Mouse (Mus musculus) lung, postnatal 10 days (tissue): Measurements from ENCODE around the gene Gm26657.

Experiments
- DNase-seq: peaks from one replicate; pipeline ENCODE4 v3.0.0; 2021

Gm26657 gene

DNA sequence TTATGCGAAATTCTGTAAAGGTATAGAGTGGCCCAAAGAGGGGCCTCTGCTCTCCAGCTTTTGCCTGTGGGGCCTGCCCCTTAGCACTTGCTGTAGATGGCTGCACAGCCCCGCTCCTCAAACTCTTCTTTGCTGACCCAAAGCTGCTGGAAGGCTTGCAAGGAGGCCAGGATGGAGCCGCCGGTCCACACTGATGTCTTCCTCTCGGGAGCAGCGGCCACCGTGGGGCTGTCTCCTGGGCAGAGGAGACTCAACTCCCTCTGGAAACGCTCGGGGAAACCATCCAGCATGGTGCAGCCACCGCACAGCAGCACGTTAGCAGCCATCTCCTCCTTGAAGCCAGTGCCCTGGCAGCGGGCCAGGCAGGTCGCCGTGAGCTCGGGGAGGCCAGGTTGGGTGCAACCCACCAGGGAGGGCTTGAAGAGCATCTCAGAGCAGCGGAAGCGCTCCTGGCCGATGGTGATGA lies at the start of gene Gm26657:
TSS of gene Gm26657 (plus strand) at position 51 of the 466 bp plus-strand sequence.
- DNase-seq: no peak

DNA sequence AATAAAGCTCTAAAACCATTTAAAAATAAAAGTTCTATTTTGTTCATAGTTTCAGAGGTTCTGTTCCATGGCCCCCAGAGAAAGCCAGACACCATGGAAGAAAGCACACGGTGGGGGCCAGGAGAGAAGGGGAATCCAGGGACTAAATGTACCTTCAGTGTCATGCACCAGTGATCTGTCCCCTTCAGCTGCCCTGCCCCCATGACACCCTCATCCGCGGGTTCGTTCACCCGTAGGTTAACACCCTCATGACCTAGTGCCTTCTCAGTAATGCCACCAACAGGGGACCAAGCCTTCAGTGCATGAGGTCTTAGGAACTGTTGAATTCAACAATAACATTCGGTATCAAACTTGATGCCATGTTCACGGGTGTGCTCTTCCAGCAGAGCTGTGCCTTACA lies 43.5 kb upstream of the Gm26657 start:
- no peak for DNase-seq

DNA sequence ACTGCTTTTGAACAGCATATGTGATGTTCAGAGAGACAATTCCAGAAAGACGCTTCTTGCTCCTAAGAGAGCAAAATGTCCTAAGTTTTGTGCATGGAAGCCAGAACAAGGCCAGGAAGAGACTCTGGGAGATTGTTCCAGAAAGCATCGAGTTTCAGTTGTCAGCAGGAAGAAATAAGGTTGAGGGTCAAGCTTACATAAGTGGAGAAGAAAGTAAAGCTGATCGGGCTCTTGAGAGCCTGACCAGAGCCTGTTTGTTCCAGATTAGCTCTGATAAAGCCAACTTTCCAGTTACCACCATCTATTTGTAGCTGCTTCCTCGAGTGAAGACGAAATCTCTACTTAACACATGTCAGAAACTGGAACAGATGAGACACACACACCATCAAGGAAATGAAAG lies 41.2 kb upstream of the Gm26657 start:
- DNase-seq: no peak

DNA sequence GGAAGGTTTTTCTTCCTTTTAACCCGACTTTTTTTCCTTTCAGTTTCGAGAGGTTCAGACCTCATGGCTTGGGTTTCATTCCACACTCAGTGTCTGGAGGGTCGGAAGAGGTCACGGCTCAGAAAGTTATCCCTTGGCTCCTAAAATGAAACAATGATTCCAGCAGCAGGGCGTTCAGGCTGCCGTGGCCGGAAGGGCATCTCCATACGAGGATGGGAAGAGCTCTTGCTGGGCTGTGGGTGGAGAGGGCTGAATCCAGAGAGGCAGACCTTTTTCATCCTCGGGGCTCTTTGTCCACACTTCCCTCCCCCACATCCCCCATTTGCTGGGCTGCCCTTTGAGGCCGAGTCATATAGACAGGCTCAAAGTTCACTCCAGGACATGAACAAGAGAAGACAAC lies 37.6 kb upstream of the Gm26657 start:
- DNase-seq: no peak

DNA sequence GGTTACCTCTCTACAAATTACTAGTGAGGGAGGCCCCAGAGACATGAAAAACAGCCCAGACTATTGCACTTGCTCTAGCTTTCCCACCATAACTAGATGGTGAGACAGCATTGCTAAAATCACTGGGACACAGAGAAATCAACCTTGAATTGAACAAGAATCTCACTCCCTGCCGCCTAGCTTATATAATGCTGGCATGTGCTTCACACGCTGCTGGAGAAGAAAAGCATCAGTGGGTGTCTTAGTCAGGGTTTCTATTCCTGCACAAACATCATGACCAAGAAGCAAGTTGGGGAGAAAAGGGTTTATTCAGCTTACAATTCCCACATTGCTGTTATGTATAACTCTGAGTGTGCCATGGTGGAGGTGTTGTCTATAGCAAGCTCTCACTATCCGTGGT lies 26.7 kb upstream of the Gm26657 start:
- no peak for DNase-seq

DNA sequence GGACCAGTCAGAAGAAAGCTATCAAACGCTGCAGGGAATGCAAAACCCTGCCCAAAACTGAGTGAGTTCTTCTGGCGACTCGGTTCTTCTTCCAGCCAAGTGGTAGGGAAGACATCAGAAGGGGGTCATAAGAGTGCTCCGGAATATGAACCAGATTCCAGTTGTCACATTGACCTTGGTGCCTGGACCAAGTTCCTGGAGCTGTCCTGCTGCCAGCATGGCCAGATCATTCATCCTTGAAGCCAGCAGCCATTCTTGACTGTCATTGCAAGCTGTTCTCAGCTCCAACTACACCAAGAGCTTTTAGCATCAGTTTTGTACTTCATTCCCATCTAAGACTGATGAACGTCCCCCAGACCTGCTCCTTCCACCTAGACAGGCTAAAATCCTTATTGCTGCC lies 23.1 kb upstream of the Gm26657 start:
- DNase-seq: no peak

DNA sequence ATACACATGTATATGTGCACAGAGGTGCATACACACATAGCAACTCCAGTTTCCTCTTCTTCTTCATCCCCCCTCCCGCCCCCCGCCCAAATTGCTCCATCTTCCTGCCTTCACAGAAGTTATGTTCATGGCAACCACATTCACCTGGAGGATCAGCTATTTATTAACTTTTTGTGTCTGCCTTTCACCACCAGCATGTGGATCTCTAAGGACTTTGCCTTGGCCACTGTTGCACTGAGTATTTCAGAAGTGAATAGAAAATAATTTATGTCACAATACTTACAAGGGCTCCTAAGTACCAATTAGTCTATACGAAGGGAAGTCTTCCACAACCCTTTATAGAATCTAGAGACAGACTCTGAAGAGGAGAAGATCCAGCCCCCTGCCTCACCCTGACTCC lies 21.9 kb upstream of the Gm26657 start:
- DNase-seq: no peak

DNA sequence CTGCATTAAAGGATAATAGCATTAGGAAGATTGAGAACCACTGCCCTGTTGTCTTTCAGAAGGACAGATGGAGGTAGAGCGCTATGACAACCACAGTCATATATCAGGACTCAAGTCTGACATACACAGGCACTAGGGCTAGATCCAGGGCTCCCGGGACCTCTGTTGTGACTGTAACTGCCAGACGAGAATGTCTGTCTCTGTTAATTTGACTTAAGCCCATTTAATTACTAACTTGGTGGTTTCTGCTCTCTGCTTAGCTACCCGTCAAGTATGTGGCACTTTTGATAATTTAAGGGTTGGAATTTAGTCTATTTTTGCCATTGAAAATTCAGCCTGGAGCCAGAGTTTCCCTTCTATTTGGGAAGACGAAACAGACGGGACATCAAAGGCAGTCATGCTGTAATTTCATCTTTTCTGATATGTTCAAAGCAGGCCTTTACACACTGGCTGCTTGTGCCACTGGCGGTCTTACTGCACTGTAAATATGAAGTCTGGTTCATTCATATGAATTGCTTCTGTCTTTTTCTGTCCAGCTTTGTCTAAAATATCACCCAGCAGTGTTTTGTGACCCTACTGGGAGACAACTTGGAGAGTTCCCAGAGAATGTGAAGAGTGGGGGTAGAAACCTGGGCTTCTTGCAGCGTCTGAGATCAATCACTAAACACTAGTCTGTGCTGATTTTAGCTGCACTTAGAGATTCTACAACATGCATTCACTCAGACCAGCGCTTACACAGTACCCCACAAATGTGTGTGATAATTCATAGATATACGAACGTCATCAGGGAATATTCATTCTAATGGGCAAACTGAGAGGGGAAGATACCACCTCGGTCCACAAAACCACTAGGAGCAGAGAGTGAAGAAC lies 21.1 kb upstream of the Gm26657 start:
- no peak for DNase-seq

DNA sequence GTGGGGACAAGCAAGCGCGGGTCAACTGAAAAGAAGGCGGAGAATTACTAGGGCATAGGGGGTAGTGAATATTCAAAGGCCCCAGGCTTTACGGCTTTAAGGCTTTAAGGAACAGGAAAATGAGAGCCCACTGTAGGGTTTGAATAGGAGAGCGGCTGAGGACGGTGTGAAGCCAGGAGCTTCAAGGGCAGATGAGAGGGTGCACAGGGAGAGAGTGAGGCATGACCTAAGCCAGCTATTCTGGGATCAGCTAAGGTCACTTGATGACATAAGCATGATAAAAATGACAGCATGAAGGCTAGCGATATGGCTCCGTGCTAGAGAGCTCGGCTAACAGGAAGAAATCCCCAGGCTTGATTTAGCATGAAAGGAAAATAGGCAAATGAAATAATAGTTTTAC lies 20.4 kb upstream of the Gm26657 start:
- no peak for DNase-seq

DNA sequence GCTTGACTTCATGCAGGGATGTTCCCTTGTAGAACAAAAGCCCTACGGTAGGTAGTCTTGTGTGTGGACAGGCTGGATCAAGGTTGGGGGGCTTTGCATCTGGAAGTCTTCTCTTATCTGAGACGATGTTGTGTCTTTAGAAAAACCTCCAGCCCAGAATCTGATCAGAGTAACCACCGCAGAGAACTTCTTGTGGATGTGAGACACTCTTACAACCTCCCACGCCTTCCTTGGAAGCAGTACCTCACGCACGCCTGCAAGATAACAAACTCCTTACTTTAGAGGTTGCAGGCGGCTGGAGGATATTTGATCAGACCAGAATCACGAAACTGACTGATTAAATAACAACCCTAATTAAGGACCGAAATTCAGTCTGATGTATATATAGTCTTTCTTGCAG lies 19.5 kb upstream of the Gm26657 start:
- DNase-seq: no peak

DNA sequence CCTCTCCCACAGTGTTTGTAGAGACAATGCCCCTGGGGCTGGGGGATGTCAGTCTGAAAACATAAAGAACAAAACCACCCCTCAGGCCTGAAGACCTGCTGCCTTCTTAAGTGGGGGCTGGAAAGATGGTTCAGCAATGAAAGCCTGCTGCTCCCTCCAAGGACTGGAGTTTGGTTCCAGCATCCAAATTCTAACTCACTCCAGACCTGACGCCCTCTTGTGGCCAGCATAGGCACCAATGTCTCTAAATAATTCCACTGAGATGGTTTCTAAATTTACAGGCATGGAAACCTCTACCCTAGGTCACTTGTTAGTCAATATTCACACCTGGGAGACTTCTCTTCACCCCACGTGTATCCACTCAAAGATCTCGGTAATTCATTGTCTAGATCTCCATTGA lies 18.4 kb upstream of the Gm26657 start:
- DNase-seq: peak; percentile 51

DNA sequence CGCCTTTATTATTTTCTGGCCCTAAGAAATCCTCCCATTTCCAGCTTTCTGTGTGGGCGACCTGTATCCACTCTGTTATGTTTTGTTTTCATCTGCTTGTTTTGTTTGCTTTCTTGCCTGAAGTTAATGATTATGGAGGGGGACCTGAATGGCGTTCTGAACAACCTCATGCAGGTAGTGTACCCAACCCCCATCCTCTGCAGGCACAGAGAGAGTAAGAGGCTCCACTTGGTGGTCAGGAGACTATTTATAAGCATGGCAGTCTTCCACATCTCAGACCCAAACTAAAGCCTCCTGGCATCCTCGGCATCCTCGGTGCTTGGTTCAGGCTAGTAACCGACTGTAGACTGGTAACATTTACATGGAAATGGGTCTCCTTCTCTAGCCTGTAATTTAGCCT lies 17.5 kb upstream of the Gm26657 start:
- DNase-seq: no peak

DNA sequence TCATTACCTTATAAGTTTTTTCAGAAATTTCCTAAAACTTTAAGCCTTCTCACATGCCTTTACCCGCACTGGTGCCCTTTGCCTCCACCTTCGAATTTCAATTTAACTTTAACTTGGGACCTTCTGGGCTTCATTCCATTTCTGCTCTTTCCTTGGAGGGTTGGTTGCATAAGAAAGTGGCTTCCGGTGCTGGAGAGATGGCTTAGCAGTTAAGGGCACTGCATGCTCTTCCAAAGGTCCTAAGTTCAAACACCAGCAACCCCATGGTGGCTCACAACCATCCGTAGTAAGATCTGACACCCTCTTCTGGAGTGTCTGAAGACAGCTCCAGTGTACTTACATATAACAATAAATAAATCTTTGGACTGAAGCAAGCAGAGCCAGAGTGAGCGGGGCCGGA lies 16.6 kb upstream of the Gm26657 start:
- no peak for DNase-seq

DNA sequence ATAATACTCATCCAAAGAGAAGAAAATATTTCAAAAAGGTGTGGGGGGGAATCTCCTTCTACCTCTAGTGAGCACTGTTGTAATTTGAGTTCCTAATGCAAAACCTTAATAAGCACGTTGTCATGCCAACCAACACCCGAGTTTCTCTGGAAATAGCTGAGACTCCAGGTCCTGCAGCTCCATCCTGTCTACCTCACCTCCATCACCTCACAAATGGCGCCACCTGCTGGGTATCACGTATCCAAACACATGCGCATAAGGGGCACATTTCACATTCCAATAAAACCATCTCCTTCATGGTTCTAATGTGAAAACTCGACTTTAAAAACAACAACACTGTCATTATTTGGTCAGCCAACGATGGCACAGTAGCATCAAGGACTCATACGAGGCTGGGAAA lies 14.0 kb upstream of the Gm26657 start:
- DNase-seq: no peak

DNA sequence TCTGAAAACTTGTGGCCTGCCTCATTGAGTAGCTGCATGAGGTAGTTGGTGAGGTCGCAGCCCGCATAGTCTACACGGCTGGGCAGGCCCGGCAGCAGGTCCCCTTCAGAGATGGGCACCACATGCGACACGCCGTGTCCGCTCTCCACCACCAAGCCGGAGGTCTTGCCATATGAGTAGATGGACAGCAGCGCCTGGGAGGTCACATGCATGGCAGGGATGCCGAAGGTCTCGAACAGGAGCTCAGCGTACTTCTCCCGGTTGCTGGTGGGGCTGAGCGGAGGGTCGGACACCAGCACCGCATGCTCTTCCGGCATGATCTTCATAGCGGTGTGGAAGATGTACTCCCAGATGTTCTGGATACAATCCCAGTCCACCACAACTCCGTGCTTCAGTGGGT lies 741 bp downstream of the Gm26657 start:
- no peak for DNase-seq

DNA sequence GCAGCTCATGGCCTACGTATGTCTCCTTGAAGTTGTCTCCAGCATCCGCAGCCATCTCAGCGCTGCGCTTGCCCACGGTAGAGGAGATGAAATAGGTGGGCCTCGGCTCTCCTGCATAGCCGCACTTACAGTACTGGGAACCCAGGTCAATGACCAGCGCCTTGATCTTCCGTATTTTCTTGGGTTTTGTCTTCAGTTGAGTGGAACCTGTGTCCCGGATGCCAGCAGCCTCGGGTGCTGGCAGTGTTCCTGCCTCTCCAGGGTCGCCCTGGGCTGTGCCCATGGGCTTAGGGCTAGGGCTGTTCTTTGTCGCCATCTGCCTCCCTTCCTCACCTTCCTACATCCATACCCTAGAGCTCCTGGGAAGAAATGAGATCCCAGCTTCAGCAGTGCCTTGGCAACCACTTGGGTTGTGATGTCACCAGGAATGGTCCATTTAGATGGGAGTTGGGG lies 1.2 kb downstream of the Gm26657 start, which contains the start of gene Actl7b:
TSS of gene Actl7b (minus strand) at position 403 of the 453 bp plus-strand sequence.
- no peak for DNase-seq

DNA sequence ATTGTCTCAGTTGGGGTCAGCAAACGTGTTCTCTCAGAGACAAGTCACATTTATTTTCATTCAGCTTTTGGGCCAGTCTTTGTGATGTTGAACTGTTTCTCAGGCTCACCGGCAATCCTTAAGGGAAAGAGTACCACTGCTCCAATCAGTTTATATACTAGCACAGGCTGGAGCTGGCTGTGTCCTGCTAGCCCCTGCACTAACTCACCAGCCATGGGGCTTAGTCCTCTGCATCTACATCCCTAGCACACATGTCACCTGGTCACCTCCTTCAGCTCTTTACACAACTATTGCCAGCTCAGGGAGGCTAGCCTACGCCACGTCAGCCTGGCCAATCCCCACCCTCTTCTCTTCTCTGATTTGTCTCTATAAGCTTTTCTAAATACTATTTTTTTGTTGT lies 2.8 kb downstream of the Gm26657 start:
- DNase-seq: no peak

DNA sequence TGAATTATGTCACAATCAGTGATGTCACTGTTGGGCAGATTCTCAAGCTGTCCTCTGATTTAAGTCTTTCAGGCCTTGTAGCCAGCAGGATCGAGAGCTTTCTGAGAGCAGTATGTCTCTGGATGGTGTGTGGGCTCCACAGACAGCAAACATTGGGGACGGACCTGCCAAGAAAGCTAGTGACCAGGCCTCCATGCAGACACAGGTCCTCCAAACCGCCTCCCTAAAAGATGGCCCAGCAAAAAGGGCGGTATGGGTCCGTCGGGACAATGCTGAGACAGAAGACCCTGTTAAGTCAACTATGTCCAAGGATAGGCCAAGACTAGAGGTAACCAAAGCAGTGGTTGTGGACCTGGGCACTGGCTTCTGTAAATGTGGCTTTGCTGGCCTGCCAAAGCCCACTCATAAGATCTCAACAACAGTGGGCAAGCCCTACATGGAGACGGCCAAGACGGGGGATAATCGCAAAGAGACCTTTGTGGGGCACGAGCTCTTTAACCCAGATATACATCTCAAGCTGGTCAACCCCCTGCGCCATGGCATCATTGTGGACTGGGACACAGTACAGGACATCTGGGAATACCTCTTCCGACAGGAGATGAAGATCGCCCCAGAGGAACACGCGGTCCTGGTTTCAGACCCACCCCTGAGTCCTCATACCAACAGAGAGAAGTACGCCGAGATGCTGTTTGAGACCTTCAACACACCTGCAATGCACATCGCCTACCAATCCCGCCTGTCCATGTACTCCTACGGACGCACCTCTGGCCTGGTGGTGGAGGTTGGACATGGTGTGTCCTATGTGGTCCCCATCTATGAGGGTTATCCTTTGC lies 3.7 kb downstream of the Gm26657 start, which contains the start of gene Actl7a:
TSS of gene Actl7a (plus strand) at position 51 of the 833 bp plus-strand sequence.
- no peak for DNase-seq

DNA sequence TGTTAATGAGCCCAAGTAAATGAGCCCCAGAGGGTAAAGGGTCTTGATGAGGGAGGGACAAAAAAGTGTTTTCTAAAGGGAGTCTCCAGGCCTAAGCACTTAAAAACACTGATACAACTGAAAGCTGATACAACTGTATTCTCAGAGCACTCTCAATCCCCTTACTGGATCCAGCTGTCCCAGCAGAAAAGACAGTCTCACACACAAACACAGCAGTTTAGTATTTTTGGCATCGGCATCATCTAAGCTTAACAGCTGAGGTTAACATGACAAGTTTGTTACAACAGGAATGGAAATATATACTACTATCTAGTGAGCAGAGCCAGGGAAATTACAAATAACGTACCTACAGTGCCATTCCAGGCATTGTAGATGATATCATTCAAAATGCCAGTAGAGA lies 6.5 kb downstream of the Gm26657 start:
- DNase-seq: no peak

DNA sequence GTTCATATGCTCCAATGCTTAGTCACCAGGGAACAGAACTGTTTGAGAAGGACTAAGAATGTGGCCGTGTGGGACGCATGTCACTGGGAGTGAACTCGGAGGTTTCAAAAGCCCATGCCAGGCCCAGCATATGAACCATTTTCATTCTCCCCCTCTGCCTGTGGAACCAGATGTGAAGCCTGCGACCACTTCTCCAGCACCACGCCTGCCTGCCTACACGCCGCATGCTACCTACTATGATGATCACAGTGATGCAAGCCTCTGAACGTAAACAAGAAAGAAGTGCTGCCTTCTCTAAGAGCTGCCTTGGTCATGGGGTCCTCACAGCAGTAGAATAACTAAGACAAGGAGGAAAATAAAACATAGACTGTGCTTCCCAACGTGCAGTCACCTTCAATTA lies 7.6 kb downstream of the Gm26657 start:
- no peak for DNase-seq

DNA sequence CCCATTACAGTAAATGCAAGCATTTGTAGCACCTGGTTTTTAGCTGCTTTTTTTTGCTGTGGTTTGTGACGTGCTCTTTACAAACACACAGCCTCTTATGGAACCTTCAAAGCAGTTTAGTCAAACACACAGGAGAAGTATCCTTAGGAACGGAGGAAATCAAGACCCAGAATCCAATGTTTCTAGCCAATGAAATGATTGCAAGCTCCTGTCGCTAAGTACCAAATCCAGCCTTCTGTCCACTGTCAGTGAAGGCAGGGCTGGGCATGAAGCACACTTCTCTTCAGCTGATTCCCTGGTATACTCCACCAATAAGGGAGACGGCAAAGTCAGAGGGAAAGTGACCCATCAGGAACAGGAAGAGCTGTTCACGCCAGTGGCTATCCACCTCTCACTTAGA lies 16.2 kb downstream of the Gm26657 start:
- no peak for DNase-seq

DNA sequence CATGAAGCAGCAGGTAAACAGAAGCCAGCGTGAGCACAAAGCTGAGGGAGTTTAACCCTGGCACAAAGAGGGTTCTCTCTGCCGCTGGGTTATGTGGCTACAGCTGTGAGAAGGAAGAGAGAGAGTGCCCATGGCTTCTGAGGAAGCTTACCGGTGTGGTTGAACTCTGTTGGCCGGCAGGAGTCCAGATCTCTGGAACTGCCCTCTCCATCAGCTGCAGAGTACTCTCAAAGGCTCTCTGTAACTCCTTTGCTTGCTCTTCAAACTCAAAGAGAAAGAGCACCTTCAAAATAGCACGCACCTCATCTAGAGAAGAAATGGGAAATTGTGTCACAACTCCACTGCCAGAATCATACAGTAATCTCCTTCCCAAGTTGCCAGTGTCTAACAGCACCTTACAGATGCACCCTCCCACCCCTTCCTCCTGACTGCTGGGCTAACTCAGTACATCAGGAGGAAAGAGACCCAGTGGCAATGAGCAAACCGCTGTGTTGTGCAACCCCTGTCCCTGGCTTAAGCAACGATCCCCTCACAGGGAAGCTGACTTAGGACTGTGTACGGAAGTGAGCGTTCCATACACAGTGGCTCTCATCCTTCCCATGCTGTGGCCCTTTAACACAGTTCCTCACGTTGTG lies 17.2 kb downstream of the Gm26657 start:
- peak; percentile 47 for DNase-seq

DNA sequence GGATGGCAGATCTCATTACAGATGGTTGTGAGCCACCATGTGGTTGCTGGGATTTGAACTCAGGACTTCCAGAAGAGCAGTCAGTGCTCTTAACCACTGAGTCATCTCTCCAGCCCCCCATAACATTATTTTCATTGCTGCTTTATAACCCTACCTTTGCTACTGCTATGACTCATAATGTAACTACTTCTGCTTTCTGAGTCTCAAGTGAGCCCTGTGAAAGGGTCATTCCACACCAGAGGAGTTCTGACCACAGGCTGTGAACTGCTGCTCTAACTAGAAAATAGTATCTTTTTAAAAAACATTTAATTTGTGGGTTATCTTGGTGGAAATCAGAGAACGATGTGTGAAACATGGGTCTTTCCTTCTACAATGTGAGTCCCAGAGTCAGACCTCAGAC lies 17.8 kb downstream of the Gm26657 start:
- DNase-seq: no peak
